Mouse (Mus musculus): Measurements from ENCODE around the gene Dock6.
"Not testable (repeated sequence)": the region's sequence is repeated elsewhere in the genome, so short reads cannot be mapped to it uniquely, and the experiment has no call there.

Gene Dock6

GRCm38 (mm10) chr9:21852128-21853091 is at the start of gene Dock6:
TSS of gene Dock6 (minus strand) at chr9:21852635.
- peak; percentile 34 to 48 for DNase-seq

- peak; percentile 70 to 75 for DNase-seq
Observed at GRCm38 (mm10) chr9:21901223-21901820, 48.9 kb upstream of the Dock6 start.

GRCm38 (mm10) chr9:21889229-21889628 is 36.8 kb upstream of the Dock6 start:
- no peak for DNase-seq

- DNase-seq: no peak
Observed at GRCm38 (mm10) chr9:21876601-21877000, 24.2 kb upstream of the Dock6 start.

- DNase-seq: no peak
Observed at GRCm38 (mm10) chr9:21872204-21872603, 19.8 kb upstream of the Dock6 start.

GRCm38 (mm10) chr9:21870879-21871524 is 18.6 kb upstream of the Dock6 start:
- peak; percentile 56 to 61 for DNase-seq

- peak; percentile 45 to 57 for DNase-seq
Observed at GRCm38 (mm10) chr9:21869290-21869689, 16.9 kb upstream of the Dock6 start.

- DNase-seq: no peak
Observed at GRCm38 (mm10) chr9:21867726-21868125, 15.3 kb upstream of the Dock6 start.

- no peak for DNase-seq
Observed at GRCm38 (mm10) chr9:21866641-21867040, 14.2 kb upstream of the Dock6 start.

- DNase-seq: no peak
Observed at GRCm38 (mm10) chr9:21865673-21866398, 13.4 kb upstream of the Dock6 start.

GRCm38 (mm10) chr9:21862181-21862580 is 9.7 kb upstream of the Dock6 start:
- no peak for DNase-seq

- DNase-seq: not testable (repeated sequence)
Observed at GRCm38 (mm10) chr9:21860349-21860748, 7.9 kb upstream of the Dock6 start.

GRCm38 (mm10) chr9:21859606-21860005 is 7.2 kb upstream of the Dock6 start:
- DNase-seq: no peak

- no peak for DNase-seq
Observed at GRCm38 (mm10) chr9:21858084-21858483, 5.6 kb upstream of the Dock6 start.

- DNase-seq: no peak
Observed at GRCm38 (mm10) chr9:21857501-21857900, 5.1 kb upstream of the Dock6 start.

GRCm38 (mm10) chr9:21854894-21855293 is 2.5 kb upstream of the Dock6 start:
- no peak for DNase-seq

GRCm38 (mm10) chr9:21853961-21854360 is 1.5 kb upstream of the Dock6 start:
- DNase-seq: no peak

GRCm38 (mm10) chr9:21851084-21851483 is 1.4 kb downstream of the Dock6 start:
- no peak for DNase-seq

- no peak for DNase-seq
Observed at GRCm38 (mm10) chr9:21849691-21850677, 2.5 kb downstream of the Dock6 start.

- DNase-seq: no peak
Observed at GRCm38 (mm10) chr9:21847926-21848325, 4.5 kb downstream of the Dock6 start.

GRCm38 (mm10) chr9:21847425-21847824 is 5.0 kb downstream of the Dock6 start:
- DNase-seq: no peak
